Mouse (Mus musculus) CH12.LX (cell line): ENCODE results near the gene Klhl31. TPM values are rescaled to one million over a fixed set of nuclear protein-coding genes. Genes with fewer than 3 reads are reported as not detected.
A peak's percentile ranks its signal among the peaks of the same experiment; 100 is the strongest.

ENCODE experiments used
- DNase-seq: peaks from one replicate; pipeline ENCODE4 v3.0.0-alpha.2; 2013; ENCODE audit errors: extremely low read depth
- H3K27ac ChIP-seq: 2 replicates; pipeline ENCODE4 v1.5.1; 2012; ENCODE audit warnings: low read depth, mild to moderate bottlenecking, control low read depth, moderate library complexity; ENCODE audit not compliant: insufficient read depth
- H3K27me3 ChIP-seq: replicated peaks from 2 replicates; pipeline ENCODE3; 2012; ENCODE audit warnings: inconsistent platforms
- H3K36me3 ChIP-seq, 2 experiments: replicated peaks in 1 of 2; 2 replicates each; pipeline versions ENCODE3 to v1.6.1; 2012; ENCODE audit warnings: inconsistent platforms in 1 of 2, low read length in 1 of 2, mild to moderate bottlenecking in 1 of 2, mixed read lengths in 1 of 2, moderate library complexity in 1 of 2; ENCODE audit not compliant: control insufficient read depth in 1 of 2, insufficient read depth in 1 of 2
- H3K4me1 ChIP-seq, 2 experiments: 2 replicates each; pipeline ENCODE4 v1.6.1; 2012; ENCODE audit warnings: inconsistent platforms in 1 of 2, moderate library complexity in 1 of 2; ENCODE audit not compliant: insufficient read depth in 2 of 2, control insufficient read depth in 1 of 2
- H3K4me2 ChIP-seq: 2 replicates; pipeline ENCODE4 v1.6.1; 2012; ENCODE audit warnings: low read depth, mild to moderate bottlenecking, control low read depth; ENCODE audit not compliant: poor library complexity, insufficient read depth, severe bottlenecking
- H3K4me3 ChIP-seq, 3 experiments: fragments of 150-350 bp in 1 of 3; sonication (generic) in 1 of 3; replicated peaks in 1 of 3; 2 replicates each; pipeline versions ENCODE3 to v1.5.1; 2011 to 2012; ENCODE audit warnings: low read depth in 2 of 3, low read length in 2 of 3, mild to moderate bottlenecking in 2 of 3, moderate library complexity in 2 of 3, control low read depth in 1 of 3, improper control_type of control experiment in 1 of 3, inconsistent platforms in 1 of 3, mixed read lengths in 1 of 3; ENCODE audit not compliant: poor library complexity in 1 of 3
- H3K79me2 ChIP-seq: replicated peaks from 2 replicates; pipeline ENCODE4 v1.6.1; 2012; ENCODE audit warnings: mild to moderate bottlenecking, moderate library complexity; ENCODE audit not compliant: control insufficient read depth, poor library complexity, insufficient read depth, severe bottlenecking; ENCODE audit errors: extremely low read depth
- H3K9ac ChIP-seq: 2 replicates; pipeline ENCODE4 v1.6.1; 2012; ENCODE audit warnings: low read depth, mild to moderate bottlenecking, control low read depth, moderate library complexity; ENCODE audit not compliant: insufficient read depth
- H3K9me3 ChIP-seq: replicated peaks from 2 replicates; pipeline ENCODE3; 2012; ENCODE audit warnings: low read length, inconsistent platforms, mixed read lengths
- CTCF ChIP-seq, 2 experiments: IDR thresholded peaks in 1 of 2; conservative IDR thresholded peaks in 1 of 2; 2 replicates each; pipeline ENCODE4 v1.5.1; 2011 to 2012; ENCODE audit warnings: low read depth in 2 of 2, low read length in 2 of 2, improper control_type of control experiment in 1 of 2, inconsistent platforms in 1 of 2, mild to moderate bottlenecking in 1 of 2, moderate library complexity in 1 of 2
- EP300 ChIP-seq: IDR thresholded peaks from 2 replicates; pipeline ENCODE4 v1.6.1; 2011; ENCODE audit warnings: low read length, improper control_type of control experiment
- ETS1 ChIP-seq: conservative IDR thresholded peaks from 2 replicates; pipeline ENCODE4 v1.6.1; 2012; ENCODE audit warnings: low read depth, mild to moderate bottlenecking, inconsistent platforms, low read length, improper control_type of control experiment, moderate library complexity
- JUN ChIP-seq: IDR thresholded peaks from 2 replicates; pipeline ENCODE4 v1.6.1; 2011; ENCODE audit warnings: low read depth, mild to moderate bottlenecking, low read length, improper control_type of control experiment, moderate library complexity; ENCODE audit not compliant: insufficient read depth
- MEF2A ChIP-seq: IDR thresholded peaks from 2 replicates; pipeline ENCODE4 v1.6.1; 2014; ENCODE audit warnings: low read depth, mild to moderate bottlenecking, inconsistent platforms, low read length, improper control_type of control experiment, borderline replicate concordance
- RAD21 ChIP-seq: IDR thresholded peaks from 2 replicates; pipeline ENCODE4 v1.6.1; 2011; ENCODE audit warnings: low read depth, mild to moderate bottlenecking, low read length, improper control_type of control experiment, moderate library complexity
- SIN3A ChIP-seq: IDR thresholded peaks from 2 replicates; pipeline ENCODE4 v1.6.1; 2012; ENCODE audit warnings: low read length, improper control_type of control experiment, inconsistent platforms
- SMC3 ChIP-seq: IDR thresholded peaks from 2 replicates; pipeline ENCODE4 v1.6.1; 2011; ENCODE audit warnings: low read depth, low read length, improper control_type of control experiment
- TBP ChIP-seq: conservative IDR thresholded peaks from 2 replicates; pipeline ENCODE4 v1.6.1; 2011; ENCODE audit warnings: low read depth, low read length, improper control_type of control experiment
- TCF12 ChIP-seq: IDR thresholded peaks from 2 replicates; pipeline ENCODE4 v1.6.1; 2014; ENCODE audit warnings: low read depth, mild to moderate bottlenecking, inconsistent platforms, low read length, improper control_type of control experiment
- UBTF ChIP-seq: IDR thresholded peaks from 2 replicates; pipeline ENCODE4 v1.6.1; 2012; ENCODE audit warnings: low read depth, mild to moderate bottlenecking, inconsistent platforms, low read length, improper control_type of control experiment, moderate library complexity
- ZC3H11A ChIP-seq: IDR thresholded peaks from 2 replicates; pipeline ENCODE4 v1.6.1; 2012; ENCODE audit warnings: low read depth, mild to moderate bottlenecking, inconsistent platforms, low read length, improper control_type of control experiment
- dilution Hi-C: fragments of 300-500 bp; cut with MboI; formaldehyde crosslinking; loops from 2 replicates; pipeline ENCODE4 v1.14.3; 2020; ENCODE audit warnings: low sequenced_read_pairs; ENCODE audit not compliant: extremely low pct_unique_long_range_greater_than_20kb, extremely low pct_ligation_motif_present
- in situ Hi-C: fragments of 300-500 bp; cut with MboI; formaldehyde crosslinking; loops from 3 replicates; pipeline ENCODE4 v1.14.3; 2019; ENCODE audit warnings: low sequenced_read_pairs, low pct_ligation_motif_present, low pct_unique_long_range_greater_than_20kb, mixed read lengths
- polyA plus RNA-seq: library from polyadenylated mRNA; unstranded; fragments of >175 nt; gene quantifications from 2 replicates; pipeline ENCODE4 v1.2.1, GENCODE M21; 2012; ENCODE audit warnings: low read depth; ENCODE audit not compliant: insufficient read length
- total RNA-seq, 2 experiments: library from RNA; depleted of rRNA; stranded (reverse); fragments of 300-350 nt in 1 of 2; fragments of >200 nt in 1 of 2; gene quantifications; 2 replicates each; pipeline ENCODE4 v1.2.3; 2012 to 2014

Gene Klhl31
- total and polyA plus RNA-seq, 3 experiments, result not detected

GRCm38 (mm10) chr9:77693405-77693804 is 57.1 kb downstream of the Klhl31 start:
- TF ChIP-seq SMC3, result peak; percentile 81
- TF ChIP-seq CTCF (conservative IDR thresholded peaks at IDR 0.05 in 1 of 2, IDR thresholded peaks at IDR 0.05 in 1 of 2; ENCODE audit: low read depth in 2 of 2, low read length in 2 of 2), result peak; percentile 9 to 70; a peak in 2 of 4 replicates
- peak; percentile 47; the same call in 1 of the 2 replicates for TF ChIP-seq ZC3H11A
- peak; percentile 66 for TF ChIP-seq RAD21
- no peak for TF ChIP-seq TBP
- Histone ChIP-seq H3K27me3 (no peaks in the 10 kb centered on the region), H3K4me1 (peaks cover 0 to 12% of the 10 kb centered on the region in 2 experiments; a peak in 1 of 4 replicates), H3K4me2 (no peak overlapping the region), H3K27ac (no peak overlapping the region), H3K4me3 (no peak overlapping the region), H3K9me3 (no peaks in the 10 kb centered on the region), H3K79me2 (no peaks in the 10 kb centered on the region), H3K36me3 (no peaks in the 10 kb centered on the region), H3K9ac (no peak overlapping the region)
- dilution Hi-C loops, result no loop called here
- in situ Hi-C loops, result loop anchor here (10.0 kb wide), 1 partner anchor 81 kb away; no protein-coding TSS in a partner anchor
- DNase-seq, result peak; percentile 35

- in situ Hi-C loops, result loop anchor here (10.0 kb wide), 1 partner anchor 79 kb away; no protein-coding TSS in a partner anchor
Observed at GRCm38 (mm10) chr9:77695586-77695985, 59.3 kb downstream of the Klhl31 start.

GRCm38 (mm10) chr9:77703476-77703875 is 67.2 kb downstream of the Klhl31 start:
- dilution Hi-C loops, result no loop called here
- Histone ChIP-seq H3K4me2 (no peak overlapping the region), H3K36me3 (no peaks in the 10 kb centered on the region), H3K27ac (no peak overlapping the region), H3K4me1 (peaks cover 7 to 38% of the 10 kb centered on the region in 2 experiments), H3K9ac (no peak overlapping the region), H3K27me3 (no peaks in the 10 kb centered on the region), H3K4me3 (no peak overlapping the region), H3K79me2 (no peaks in the 10 kb centered on the region), H3K9me3 (no peaks in the 10 kb centered on the region)
- in situ Hi-C loops, result loop anchor here (10.0 kb wide), 1 partner anchor 51 kb away; the partner anchor contains the start of gene Gclc
- DNase-seq, result no peak
- no peak for TF ChIP-seq TCF12
- TF ChIP-seq SIN3A, result no peak
- TF ChIP-seq RAD21, result no peak
- TF ChIP-seq UBTF, result no peak

More at GRCm38 (mm10) chr9:77695586-77695985, 59.3 kb downstream of the Klhl31 start:
- no peak for DNase-seq
- H3K36me3 ChIP-seq, result no peaks in the 10 kb centered on the region
- dilution Hi-C loops, result no loop called here
- TF ChIP-seq JUN (no peak), EP300 (no peak), MEF2A (no peak), TBP (no peak), SMC3 (no peak), ZC3H11A (no peak), ETS1 (no peak)
- H3K27me3 ChIP-seq, result no peaks in the 10 kb centered on the region
- peaks cover 2 to 7% of the 10 kb centered on the region in 2 experiments; a peak in 2 of 4 replicates for H3K4me1 ChIP-seq
- H3K79me2 ChIP-seq, result no peaks in the 10 kb centered on the region
- H3K4me2 ChIP-seq, result no peak overlapping the region
- H3K4me3 ChIP-seq, result no peak overlapping the region
- no peak overlapping the region for H3K9ac ChIP-seq
- no peak overlapping the region for H3K27ac ChIP-seq
- H3K9me3 ChIP-seq, result no peaks in the 10 kb centered on the region
